Mouse (Mus musculus) forelimb bud, embryonic 11.5 days (tissue): Measurements from ENCODE around the gene Rnf141.

Experiments used
- DNase-seq: peaks from one replicate; pipeline ENCODE4 v3.0.0-alpha.2; 2012; ENCODE audit warnings: low read depth, low spot score

Rnf141 gene

DNA sequence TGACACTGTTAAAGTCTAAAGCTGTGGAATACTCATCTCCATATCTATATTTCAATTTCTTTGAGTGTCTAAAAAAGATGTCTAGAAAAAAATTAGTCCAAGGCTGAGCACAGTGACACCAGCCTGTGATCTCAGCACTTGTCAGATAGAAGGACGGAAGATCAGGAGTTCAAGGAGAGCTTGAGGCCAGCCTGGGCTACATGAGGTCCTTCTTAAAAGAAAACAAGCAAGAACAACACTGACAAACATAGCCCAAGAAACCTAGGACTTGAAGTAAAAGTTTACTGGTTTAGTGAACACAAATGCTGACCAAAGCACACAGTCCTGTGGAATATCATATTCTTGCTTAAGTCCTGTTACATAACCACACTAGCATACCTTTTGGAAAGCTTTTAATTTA is 10.2 kb downstream of the Rnf141 start:
- DNase-seq: no peak

DNA sequence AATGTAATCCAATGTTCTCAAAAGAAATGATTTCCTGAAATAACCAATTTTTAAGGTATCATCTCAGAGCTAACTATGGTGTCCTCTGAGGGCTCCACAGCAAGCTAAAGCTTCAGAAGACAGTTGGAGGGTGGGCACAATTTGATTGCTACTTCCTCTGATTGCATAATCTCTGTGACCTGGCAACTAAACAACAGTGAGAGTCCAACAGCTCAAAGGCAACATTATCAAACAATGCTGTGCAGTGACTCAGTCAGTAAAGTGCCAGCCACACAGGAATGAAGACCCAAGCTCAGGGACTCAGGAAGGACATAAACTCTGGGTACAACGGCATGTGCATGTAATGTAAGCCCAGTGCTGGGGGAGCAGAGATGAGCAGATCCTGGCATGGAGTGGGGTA is 11.2 kb downstream of the Rnf141 start:
- no peak for DNase-seq

DNA sequence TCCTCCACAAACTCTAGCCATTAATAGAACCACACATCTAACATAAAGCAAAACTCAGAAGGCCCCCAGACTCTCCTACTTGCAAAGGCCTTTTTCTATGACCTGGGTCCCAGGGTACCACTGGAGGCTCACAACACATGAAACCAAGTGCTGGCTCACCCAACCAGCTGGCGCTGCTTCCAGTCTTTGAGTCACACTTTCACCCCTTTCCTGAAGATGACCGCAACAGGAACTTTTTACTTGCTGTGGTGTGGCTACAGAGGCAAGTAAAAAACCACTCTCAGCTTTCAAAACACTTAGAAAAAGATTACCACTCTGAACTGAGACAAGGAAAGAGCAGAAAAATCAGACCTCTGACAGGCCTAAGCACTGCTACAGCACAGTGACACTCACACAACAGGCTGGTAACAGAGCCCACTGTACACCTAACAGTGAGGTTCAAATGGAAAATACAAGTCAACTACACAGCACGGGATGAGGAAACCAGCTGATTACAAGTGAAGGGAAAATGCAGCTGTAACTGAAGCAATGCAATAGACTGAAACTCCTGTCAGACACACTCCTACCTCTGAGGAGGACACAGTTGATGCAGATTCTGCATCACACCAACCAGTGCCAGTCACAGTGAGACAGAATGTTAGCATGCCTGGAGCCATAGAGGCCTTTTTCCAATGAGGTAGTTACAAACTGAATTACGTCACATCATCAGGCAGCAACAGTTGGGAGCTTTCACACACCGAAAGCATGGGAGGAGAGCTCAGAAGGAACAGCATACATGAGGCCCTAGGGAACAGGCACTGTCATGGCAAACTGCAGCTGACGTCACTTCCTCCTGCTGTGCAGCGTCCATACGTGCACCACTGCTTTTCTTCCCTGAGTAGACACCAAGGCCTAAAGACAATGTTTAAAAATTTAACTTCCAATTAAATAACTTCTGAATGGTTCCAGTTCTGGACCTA is 20.0 kb downstream of the Rnf141 start:
- no peak for DNase-seq

DNA sequence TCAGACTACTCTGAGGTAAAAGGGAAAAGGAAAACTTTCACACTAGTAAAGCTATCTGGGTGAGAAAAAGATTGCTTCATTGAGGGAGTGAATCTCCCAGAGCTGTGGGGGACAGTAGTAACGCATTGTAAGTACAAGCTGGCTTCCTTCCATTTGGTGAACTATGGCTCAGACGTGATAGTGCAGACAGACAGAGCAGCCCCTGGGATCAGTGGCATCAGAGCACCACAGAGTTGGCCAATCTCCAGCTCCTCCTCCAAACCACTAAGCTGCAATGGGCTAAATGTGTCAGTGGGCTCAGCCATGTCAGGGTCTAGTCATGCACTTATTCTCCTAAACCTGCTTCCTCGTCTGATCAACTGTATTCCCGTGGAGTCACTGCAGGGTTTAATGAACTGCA is 20.7 kb downstream of the Rnf141 start:
- DNase-seq: no peak

DNA sequence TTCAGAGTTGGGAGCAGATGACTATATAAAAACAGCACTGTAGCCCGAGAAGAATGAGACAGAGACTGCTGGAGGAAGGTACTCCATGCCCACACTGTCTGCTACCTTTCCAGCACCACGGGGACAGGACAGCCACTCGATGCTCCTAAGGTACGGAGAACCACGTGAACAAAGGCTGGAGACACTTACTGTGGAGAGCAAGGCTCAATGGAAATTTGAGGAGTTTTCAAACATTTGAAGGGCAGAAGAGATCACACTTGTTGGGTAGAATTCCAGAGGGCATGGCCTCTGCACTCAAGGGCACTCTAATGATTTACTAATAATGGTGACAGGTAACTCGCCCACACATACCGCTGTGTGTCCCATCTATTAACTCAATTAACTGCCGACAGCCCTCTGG is 21.2 kb downstream of the Rnf141 start:
- no peak for DNase-seq

DNA sequence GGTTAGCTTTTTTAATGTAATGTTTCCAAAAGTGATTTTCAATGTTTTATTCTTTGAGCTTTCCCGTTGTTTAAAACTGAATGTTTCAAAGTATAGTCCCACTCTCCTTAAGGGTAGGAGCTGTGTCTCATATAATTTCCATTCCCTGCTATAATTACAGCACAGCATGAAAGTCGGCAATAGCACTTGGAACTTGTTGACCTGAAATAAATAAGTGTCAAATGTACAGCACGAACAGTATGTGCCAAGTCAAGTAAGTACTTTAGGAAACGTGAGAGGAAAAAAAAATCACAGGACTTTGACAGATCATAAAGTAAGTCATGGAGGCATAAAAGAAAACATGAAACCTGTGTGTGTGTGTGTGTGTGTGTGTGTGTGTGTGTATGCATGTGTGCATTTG is 22.2 kb downstream of the Rnf141 start:
- DNase-seq: no peak

DNA sequence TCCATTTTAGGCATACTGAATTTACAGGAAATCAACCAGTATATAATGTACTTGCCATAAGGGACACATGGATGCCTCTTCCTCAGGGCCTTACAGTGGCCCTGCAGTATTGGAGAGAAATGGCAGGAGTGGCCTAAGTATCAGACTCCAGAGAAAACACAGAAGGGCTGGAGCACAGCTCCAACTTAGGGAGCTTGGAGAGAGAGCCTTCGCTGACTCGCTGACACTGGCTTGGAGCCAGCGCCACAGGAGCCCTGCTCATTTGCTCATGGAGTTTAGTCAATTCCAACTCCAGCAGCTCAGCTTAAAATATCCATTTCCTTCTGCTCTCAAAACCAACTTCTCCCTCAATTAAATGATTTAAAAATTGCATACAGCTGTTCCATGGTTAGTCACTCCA is 22.6 kb downstream of the Rnf141 start:
- no peak for DNase-seq

DNA sequence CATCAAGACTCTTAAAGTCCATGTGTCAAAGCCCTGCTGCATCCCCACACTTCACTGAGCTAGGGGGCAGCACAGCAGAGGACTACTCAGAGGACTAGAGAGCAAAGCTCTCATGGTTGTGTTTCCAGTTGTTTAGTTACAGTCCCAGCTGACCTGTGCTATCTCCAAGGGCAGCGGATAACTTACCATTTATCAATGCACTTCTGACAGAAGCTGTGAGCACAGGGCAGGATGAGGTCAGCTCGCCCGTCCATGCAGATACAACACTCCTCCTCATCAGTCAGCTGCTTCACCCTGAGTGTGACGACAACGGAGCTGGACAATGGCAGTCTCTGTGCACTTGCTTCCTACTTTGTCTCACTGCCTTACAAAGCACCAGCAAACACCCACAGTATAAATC is 23.2 kb downstream of the Rnf141 start:
- no peak for DNase-seq

DNA sequence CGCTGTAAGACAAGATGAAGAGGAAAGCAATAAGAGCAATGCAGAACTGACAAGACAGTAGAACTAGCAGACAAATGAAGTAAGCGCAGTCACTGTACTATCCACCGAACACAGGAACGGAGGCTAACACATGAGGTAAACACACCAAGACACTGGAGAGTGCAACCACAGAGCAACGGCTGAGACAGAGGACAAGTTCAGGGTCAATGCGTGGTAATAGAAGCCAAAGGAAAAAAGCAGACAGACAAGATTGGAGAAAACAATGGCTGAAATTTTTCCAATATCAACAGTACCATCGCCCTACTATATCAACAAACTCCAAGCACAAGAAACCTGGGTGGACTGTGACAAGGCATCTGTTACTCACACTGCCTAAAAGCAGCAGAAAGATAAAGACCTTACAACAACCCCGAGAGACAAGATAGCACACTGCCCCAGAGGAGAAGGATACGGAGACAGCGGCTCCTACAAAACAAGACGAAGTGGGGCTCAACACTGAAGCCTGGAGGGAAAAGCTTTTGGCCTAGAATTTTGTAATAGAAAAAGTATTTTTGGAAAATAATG is 25.4 kb downstream of the Rnf141 start:
- no peak for DNase-seq

DNA sequence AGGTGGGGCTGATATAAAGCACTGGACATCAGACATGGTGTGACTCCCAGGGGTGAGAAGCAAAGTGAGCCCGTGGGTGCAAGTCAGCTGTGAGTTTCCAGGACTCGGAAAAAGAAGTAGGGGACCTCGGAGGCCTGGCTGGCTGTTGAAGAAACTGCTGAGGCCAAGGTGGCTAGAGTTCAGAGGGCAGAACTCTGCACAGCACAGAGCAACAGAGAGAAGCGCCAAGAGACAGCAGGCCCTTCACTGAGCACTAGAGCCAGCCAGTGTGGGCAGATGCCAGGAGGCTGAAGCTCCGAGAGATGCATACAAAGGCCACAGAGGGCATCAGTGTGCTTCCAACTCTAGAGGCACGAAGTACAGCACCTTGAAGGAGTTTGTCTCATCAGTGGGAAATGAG is 26.1 kb downstream of the Rnf141 start:
- no peak for DNase-seq

DNA sequence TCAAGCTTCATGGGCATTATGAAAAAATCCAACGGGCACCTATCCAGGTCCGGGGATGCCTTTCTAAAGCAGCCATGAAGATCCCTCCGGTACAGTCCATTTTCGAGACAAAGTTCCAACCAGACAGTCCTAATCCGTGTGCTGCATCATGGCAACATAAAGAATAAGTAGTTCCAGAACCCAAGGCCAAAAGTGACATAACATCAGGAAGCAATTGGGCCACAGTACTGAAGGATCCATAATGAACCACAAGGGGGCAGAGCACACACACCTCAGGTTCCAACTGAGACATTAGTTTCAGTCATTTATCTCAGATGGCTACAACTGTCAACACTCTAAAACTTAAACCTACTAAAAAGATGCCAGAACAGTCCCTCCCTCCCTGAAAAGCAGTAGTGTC is 28.2 kb downstream of the Rnf141 start:
- DNase-seq: peak; percentile 69

DNA sequence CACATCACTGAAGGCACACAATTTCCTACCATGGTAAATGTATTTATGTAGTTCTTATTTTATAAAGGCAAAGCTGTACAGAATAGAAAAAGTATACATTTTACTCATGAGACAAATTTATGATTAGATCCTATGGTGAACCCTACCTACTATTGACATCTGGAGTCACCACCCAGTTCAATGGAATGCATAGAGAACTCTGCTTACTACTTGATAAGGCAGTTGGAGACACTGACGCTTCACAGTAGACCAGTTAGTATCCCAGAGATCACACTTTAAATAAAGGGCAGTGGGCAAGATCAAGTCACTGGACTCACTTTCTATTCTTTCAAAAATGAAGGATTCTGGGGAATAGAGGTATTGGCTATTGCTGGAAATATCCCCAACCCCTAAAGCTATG is 30.3 kb downstream of the Rnf141 start:
- DNase-seq: no peak

DNA sequence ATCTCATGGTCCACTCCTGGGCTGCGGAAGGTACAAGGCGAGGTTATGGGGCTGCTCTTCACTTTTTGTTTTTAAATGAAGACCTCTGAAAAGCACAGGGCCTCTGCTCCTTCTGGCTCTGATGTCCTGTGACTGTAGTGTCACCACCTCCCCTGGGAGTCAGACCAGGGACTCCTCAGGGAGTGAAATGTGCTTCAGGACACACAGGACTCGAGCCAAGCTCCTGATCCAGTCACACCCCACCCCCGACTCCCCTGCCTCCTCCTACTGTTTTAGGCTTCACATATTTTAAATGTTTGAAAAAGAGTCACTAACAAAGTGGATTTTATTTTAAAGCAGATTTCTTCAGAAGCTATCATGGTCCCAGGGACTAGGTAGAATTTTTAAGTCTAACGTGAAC is 32.7 kb downstream of the Rnf141 start:
- DNase-seq: no peak

DNA sequence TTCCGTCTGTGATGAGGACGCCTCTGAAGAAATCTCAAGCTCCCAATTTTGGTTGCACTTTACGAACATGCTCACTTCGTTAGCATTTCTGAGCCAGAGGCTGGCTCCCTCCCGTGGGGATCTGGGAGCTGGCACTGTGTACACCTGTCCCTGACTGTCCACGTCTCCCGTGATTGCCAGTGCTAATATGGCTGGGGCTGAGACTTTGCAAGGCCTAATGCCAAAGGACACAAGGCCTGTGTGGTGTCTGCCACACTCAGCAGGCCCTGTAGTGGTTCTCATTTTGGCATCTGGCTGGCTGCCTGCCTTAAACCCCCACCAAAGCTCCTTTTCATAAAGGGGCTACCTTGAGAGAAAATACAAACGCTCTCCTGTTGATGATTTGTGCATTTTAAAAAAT is 33.3 kb downstream of the Rnf141 start:
- DNase-seq: no peak

DNA sequence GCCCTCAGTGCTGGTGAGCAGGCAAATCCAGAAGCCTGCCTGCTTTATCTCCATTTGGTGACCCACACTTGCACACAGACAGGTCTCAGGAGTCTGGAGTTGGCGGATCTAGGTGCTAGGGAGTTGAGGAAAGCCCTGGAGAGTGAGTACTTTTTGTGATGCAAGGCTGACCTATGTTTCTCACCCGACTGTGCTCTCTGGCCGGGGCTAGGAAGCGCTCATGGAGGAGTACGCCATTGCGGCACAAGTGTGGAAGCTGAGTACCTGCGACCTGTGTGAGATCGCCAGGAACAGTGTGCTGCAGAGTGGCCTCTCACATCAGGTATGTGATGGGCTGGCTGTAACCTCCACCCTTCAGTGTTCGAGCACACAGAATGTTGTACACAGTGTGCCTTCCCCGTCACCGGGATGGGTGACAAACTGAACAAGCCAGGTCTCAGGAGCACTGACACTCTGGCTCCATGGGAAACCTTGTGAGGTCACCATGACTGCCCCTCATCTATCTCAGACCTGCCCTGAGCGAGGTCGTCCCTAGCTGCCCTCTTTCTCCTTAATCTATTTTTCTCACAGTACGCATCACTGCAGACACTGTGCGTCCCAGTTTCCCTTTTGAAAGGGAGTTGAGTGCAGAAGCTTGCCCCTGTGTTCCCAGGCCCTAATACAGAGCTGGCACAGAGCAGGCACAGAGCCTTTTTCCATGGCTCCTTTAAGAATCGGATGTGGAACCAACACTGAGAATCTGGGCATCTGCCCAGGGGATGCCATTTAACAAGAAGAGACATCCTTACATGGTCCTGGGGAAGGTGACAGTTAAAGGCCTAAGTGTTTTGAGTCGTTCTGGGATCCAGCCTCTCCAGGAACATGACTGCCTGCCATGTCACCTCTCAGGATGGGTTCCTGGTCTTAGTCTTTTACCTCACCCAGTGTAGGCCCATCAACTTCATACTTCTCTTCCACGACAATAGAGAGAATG is 34.4 kb downstream of the Rnf141 start:
- no peak for DNase-seq

DNA sequence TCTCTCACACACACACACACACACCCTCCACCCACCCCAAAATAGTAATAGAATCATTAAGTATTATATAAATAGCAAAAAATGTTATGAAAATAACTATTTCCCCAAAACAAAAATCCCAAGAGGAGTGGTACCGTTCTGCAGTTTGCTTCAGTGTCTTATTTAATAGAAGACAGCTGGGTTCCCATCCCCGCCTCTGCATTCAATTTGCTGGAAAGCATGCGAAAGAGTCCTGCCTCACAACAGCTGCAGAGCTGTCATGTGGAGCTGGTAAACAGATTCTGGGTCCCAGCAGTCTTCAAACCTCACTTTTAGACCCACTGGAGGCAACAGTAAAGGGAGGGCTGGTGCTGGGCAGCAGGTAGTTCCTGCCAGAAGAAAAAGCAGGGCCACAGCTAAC is 35.3 kb downstream of the Rnf141 start:
- DNase-seq: no peak

DNA sequence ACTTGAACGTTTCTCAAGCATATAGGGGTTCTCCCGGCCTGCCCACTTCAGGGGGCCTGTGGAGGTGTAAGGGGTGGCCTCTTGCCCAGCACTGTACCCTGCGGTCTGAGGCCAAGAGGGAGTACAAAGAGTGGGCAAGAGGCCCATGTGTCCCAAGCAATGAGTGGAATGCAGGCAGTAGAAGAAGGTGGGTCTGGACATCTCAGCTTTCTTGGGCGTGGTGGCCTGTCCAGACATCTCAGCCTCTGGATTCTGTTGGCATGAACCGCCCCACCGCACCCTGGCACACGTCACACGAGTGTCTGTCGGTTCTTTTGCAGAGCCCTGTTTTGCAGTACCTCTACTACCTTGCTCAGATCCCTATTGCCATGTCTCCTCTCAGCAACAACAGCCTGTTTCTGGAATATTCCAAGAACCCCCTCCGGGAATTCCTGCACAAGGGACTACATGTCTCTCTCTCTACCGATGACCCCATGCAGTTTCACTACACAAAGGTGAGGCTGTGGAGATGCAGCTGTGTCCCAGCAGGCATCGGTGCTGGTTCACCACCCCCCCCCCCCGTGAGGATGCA is 36.7 kb downstream of the Rnf141 start:
- no peak for DNase-seq

DNA sequence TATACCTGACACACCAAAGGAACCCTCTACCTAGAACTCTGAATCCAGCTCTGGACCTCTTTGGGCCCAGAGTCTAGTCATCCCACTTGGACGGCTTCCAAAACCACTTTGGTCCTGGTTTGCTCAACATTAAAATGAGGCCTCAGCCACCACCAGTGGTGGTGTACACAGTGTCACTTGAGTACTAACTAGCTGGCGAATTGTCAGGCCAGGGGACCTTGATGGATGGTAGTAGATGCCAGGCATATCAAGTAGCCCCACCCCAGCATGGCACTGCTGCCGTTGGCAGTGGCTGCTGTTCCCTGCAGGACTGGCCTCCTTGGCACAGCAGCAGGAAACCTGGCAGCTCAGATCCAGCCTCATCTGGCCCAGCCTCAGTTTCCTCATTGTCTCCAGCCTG is 40.0 kb downstream of the Rnf141 start:
- DNase-seq: no peak

DNA sequence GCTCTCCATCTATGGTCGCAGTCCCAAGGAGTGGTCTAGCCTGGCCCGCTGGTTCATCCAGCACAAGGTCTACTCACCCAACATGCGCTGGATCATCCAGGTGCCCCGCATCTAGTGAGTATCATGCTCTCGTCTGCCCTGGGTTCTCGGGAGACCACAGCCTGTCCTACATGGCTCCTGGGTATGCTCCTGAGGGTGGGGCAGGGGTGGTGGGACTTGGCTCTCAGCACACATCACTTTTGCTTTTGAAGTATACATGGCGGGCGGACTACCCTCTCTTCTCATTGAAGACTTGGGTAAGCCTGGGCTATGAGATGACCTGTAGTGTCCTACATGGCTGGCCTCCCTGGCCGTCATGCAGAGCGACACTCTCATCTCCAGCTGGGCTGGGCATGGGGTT is 41.1 kb downstream of the Rnf141 start:
- DNase-seq: no peak

DNA sequence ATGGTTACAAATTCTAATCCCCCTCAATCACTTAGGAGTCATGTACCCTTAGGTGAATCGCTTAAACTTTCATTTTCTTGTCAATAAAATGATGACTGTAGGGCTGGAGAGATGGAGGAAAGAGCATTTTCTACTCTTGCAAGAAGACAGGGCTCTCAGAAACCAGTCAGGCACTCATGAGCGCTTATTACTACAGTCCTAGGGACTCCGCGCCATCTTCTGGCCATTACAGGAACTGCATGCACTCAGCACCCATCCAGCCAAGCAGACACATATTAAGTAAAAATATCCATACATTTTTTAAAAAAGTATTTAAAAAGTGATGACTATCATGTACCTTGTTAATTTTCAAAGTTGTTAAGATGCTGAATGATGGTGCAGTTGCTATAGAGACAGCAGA is 43.2 kb downstream of the Rnf141 start:
- peak; percentile 80 for DNase-seq

DNA sequence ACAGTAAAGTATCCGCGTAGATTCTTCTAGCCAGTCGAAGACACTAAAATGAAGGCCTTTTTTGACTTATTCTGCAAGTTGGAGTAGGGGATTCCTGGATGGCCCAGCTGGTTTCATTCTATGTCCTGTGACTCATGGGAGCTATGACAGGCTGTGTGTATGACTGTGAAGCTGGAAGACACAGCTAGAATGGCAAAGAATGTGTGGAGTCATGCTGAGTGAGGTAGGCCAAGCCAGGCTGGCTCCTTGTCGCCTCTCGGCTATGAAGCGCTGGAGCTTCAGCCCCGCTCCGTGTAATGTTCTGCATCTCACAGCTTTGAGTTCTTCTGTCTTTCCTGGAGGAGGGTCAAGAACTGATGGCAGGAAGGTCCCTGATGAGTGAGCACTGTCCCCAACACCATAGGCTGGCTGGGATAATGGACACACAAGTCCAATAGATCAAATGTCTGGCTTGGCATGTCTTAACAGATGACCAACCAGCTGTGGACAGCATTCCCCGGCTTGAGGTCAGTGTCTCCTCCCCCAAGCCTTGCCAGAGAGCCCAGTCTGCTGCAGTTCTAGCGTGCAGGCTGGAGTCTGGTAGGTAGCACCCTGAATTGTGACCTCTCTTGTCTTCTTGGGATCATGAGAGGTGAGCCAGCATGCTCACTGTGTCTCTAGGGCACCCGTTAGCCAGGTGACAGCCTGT is 46.4 kb downstream of the Rnf141 start:
- no peak for DNase-seq
